Mouse (Mus musculus): ENCODE data around the gene 2810006K23Rik. TPM values are rescaled to one million over a fixed set of nuclear protein-coding genes. Genes with fewer than 3 reads are reported as not detected.
"Not testable (repeated sequence)": the region's sequence is repeated elsewhere in the genome, so short reads cannot be mapped to it uniquely, and the experiment has no call there.

The 2810006K23Rik gene
- polyA plus RNA-seq, 1 experiment from 2014 or later = 13.3 TPM

- Histone ChIP-seq H3K9me3 (replicated peaks; ENCODE audit: control insufficient read depth, low read length) (no peaks in the 10 kb centered on the region), H3K4me3 (replicated peaks; ENCODE audit: low read length) (no peak overlapping the region), H3K27ac (ENCODE audit: low read length) (peak overlapping the region; percentile 39; the same call in 1 of the 2 replicates), H3K4me2 (ENCODE audit: low read depth, low read length) (no peak overlapping the region), H3K4me1 (ENCODE audit: control insufficient read depth, insufficient read depth, low read length) (peaks cover 17% of the 10 kb centered on the region), H3K9ac (ENCODE audit: low read length) (no peak overlapping the region), H3K27me3 (ENCODE audit: control insufficient read depth, insufficient read depth, low read length) (no peaks in the 10 kb centered on the region), H3K36me3 (ENCODE audit: control insufficient read depth, insufficient read depth, low read length) (no peaks in the 10 kb centered on the region)
- WGBS = 36% methylated on average over 9 of the region's 9 CpGs
- no peak for ATAC-seq (ENCODE audit: insufficient read depth, low FRiP score)
Measured at GRCm38 (mm10) chr5:124337909-124338308, 10.0 kb downstream of the 2810006K23Rik start.

- Histone ChIP-seq H3K9me3 (replicated peaks; ENCODE audit: control insufficient read depth, low read length) (no peaks in the 10 kb centered on the region), H3K36me3 (ENCODE audit: control insufficient read depth, insufficient read depth, low read length) (no peaks in the 10 kb centered on the region), H3K4me1 (ENCODE audit: control insufficient read depth, insufficient read depth, low read length) (peaks cover 17% of the 10 kb centered on the region), H3K27me3 (ENCODE audit: control insufficient read depth, insufficient read depth, low read length) (no peaks in the 10 kb centered on the region), H3K4me3 (replicated peaks; ENCODE audit: low read length) (no peak overlapping the region), H3K27ac (ENCODE audit: low read length) (no peak overlapping the region; the same call in 1 of the 2 replicates), H3K9ac (ENCODE audit: low read length) (no peak overlapping the region), H3K4me2 (ENCODE audit: low read depth, low read length) (no peak overlapping the region)
- 90% methylated on average over 8 of the region's 8 CpGs for WGBS
- no peak for ATAC-seq (ENCODE audit: insufficient read depth, low FRiP score)
Measured at GRCm38 (mm10) chr5:124338791-124339190, 10.9 kb downstream of the 2810006K23Rik start.

DNA sequence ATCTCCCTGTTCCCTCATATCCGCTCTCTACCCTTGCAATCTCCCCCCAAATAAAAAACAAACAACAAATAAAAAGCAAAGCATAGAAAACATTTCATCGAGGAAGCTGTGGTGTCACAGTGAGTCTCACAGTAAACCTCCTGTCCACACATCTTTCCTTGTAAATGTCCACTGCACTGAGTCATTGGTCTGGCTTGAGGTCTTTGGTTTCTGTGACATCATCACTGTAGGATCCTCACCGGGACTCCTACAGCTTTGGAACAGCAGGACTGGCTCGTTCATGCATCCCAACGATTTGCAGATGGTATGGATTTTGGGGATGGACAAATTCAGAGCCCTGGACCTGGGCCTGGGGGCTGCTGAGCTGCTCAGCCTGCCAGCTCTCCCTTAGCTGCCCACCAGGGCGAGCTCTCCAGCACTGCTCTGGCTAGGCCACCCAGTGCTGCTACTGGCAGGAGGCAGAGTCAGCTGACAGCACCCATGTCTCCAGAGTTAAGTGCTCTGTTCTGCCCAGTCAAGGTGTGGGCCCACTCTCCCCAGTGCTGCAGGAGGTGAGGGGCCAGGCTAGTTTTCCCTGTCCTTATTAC is 14.0 kb downstream of the 2810006K23Rik start:
- H3K9ac ChIP-seq (ENCODE audit: low read length); H3K27me3 ChIP-seq (ENCODE audit: control insufficient read depth, insufficient read depth, low read length); H3K4me2 ChIP-seq (ENCODE audit: low read depth, low read length); H3K4me3 ChIP-seq (replicated peaks; ENCODE audit: low read length); H3K9me3 ChIP-seq (replicated peaks; ENCODE audit: control insufficient read depth, low read length); H3K27ac ChIP-seq (ENCODE audit: low read length); ATAC-seq (ENCODE audit: insufficient read depth, low FRiP score): not testable (repeated sequence)
- WGBS = 62% methylated on average over 6 of the region's 6 CpGs
- 0 out of 2 replicates have a peak, but pooled peaks cover 11% of the 10 kb centered on the region for H3K36me3 ChIP-seq (ENCODE audit: control insufficient read depth, insufficient read depth, low read length)
- H3K4me1 ChIP-seq (ENCODE audit: control insufficient read depth, insufficient read depth, low read length) = peaks cover 17% of the 10 kb centered on the region

- WGBS = 75% methylated on average over 8 of the region's 8 CpGs
- Histone ChIP-seq H3K9me3 (replicated peaks; ENCODE audit: control insufficient read depth, low read length) (no peaks in the 10 kb centered on the region), H3K36me3 (ENCODE audit: control insufficient read depth, insufficient read depth, low read length) (peaks cover 14% of the 10 kb centered on the region; the same call in 1 of the 2 replicates), H3K4me3 (replicated peaks; ENCODE audit: low read length) (no peak overlapping the region), H3K4me2 (ENCODE audit: low read depth, low read length) (no peak overlapping the region), H3K27ac (ENCODE audit: low read length) (no peak overlapping the region), H3K4me1 (ENCODE audit: control insufficient read depth, insufficient read depth, low read length) (peaks cover 12% of the 10 kb centered on the region), H3K27me3 (ENCODE audit: control insufficient read depth, insufficient read depth, low read length) (no peaks in the 10 kb centered on the region), H3K9ac (ENCODE audit: low read length) (no peak overlapping the region)
- ATAC-seq (ENCODE audit: insufficient read depth, low FRiP score) = no peak
Measured at GRCm38 (mm10) chr5:124342897-124343296, 15.0 kb downstream of the 2810006K23Rik start.

- H3K27me3 ChIP-seq (ENCODE audit: control insufficient read depth, insufficient read depth, low read length) = no peaks in the 10 kb centered on the region
- no peak for ATAC-seq (ENCODE audit: insufficient read depth, low FRiP score)
- no peak overlapping the region for H3K4me3 ChIP-seq (replicated peaks; ENCODE audit: low read length)
- H3K4me2 ChIP-seq (ENCODE audit: low read depth, low read length) = no peak overlapping the region
- no peaks in the 10 kb centered on the region for H3K9me3 ChIP-seq (replicated peaks; ENCODE audit: control insufficient read depth, low read length)
- H3K9ac ChIP-seq (ENCODE audit: low read length) = no peak overlapping the region
- peaks cover 24% of the 10 kb centered on the region; the same call in 1 of the 2 replicates for H3K36me3 ChIP-seq (ENCODE audit: control insufficient read depth, insufficient read depth, low read length)
- no peak overlapping the region for H3K27ac ChIP-seq (ENCODE audit: low read length)
- peaks cover 23% of the 10 kb centered on the region for H3K4me1 ChIP-seq (ENCODE audit: control insufficient read depth, insufficient read depth, low read length)
- 92% methylated on average over 17 of the region's 17 CpGs for WGBS
Measured at GRCm38 (mm10) chr5:124349196-124349595, 21.3 kb downstream of the 2810006K23Rik start.

DNA sequence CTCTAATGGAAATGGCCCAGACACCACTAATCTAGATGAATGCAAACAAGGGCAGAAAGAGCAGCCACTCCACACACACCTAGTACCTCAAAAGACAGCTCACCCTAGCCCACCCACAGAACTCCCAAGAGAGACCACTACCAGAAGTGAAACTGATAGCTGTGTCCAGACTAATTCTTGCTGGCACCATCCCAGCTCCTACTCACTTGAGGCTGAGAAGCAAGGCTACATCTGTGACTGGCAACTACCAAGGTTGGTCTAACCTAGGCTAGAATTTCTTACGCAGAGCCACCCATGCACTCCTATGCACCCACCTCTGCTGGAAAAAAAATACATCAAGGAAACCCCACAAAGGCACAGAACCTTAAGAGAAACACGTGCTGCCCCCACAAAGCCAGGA is 22.5 kb downstream of the 2810006K23Rik start:
- peaks cover 23% of the 10 kb centered on the region for H3K4me1 ChIP-seq (ENCODE audit: control insufficient read depth, insufficient read depth, low read length)
- no peak overlapping the region for H3K4me2 ChIP-seq (ENCODE audit: low read depth, low read length)
- H3K27ac ChIP-seq (ENCODE audit: low read length) = peak overlapping the region; percentile 97; the same call in 1 of the 2 replicates
- H3K4me3 ChIP-seq (replicated peaks; ENCODE audit: low read length) = no peak overlapping the region
- H3K9ac ChIP-seq (ENCODE audit: low read length) = peak overlapping the region; percentile 100
- 85% methylated on average over 2 of the region's 2 CpGs for WGBS
- ATAC-seq (ENCODE audit: insufficient read depth, low FRiP score) = no peak
- H3K27me3 ChIP-seq (ENCODE audit: control insufficient read depth, insufficient read depth, low read length) = no peaks in the 10 kb centered on the region
- H3K36me3 ChIP-seq (ENCODE audit: control insufficient read depth, insufficient read depth, low read length) = peaks cover 22% of the 10 kb centered on the region; the same call in 1 of the 2 replicates
- H3K9me3 ChIP-seq (replicated peaks; ENCODE audit: control insufficient read depth, low read length) = no peaks in the 10 kb centered on the region

DNA sequence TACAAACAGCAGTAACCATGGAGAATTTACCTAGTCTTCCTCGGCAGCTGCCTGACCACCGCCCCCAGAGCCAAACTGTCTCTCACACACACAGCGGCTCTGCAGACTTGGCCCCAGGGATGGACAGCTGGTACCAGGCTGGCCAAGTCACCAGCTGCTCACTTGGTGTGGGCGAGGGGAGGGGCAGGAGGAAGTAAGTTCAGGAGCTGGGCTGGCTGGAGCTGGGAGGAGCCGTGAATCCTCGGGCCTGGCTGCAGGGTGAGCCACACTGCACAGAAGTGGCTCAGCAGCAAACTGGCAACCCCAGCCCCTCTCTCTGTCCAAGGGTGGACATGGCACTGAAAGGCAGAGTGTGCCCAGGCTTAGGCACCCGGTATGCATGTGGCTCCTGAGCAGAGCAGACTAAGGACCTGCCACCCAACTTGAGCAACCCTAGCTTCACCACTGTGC is 23.2 kb downstream of the 2810006K23Rik start:
- peaks cover 22% of the 10 kb centered on the region; the same call in 1 of the 2 replicates for H3K36me3 ChIP-seq (ENCODE audit: control insufficient read depth, insufficient read depth, low read length)
- H3K9me3 ChIP-seq (replicated peaks; ENCODE audit: control insufficient read depth, low read length) = no peaks in the 10 kb centered on the region
- H3K4me3 ChIP-seq (replicated peaks; ENCODE audit: low read length) = peak overlapping the region; percentile 88
- H3K4me2 ChIP-seq (ENCODE audit: low read depth, low read length) = peak overlapping the region; percentile 93
- peak overlapping the region; percentile 100 for H3K9ac ChIP-seq (ENCODE audit: low read length)
- ATAC-seq (ENCODE audit: insufficient read depth, low FRiP score) = peak; percentile 44
- 17% methylated on average over 7 of the region's 7 CpGs for WGBS
- peak overlapping the region; percentile 97 for H3K27ac ChIP-seq (ENCODE audit: low read length)
- peaks cover 23% of the 10 kb centered on the region for H3K4me1 ChIP-seq (ENCODE audit: control insufficient read depth, insufficient read depth, low read length)
- no peaks in the 10 kb centered on the region for H3K27me3 ChIP-seq (ENCODE audit: control insufficient read depth, insufficient read depth, low read length)

DNA sequence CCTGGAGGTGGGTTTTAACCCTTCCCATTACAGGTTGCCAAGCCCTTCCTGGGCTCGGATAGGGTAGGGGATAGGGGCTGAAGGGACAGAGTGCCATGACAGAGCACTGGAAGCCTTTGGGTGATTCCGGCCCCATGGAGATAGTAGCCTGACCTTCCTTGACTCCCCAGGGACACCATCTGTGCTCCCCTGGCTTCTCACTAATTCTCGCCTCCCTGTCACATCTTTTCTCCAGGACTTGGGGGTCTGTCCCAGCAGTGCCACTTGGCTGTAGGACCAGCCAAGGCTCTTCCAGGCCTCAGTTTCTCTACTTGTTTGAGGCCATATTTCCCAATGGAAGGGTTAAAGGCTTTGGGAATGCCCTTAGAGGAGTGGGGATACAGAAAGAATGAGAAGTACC is 23.7 kb downstream of the 2810006K23Rik start:
- H3K4me3 ChIP-seq (replicated peaks; ENCODE audit: low read length) = peak overlapping the region; percentile 88
- peaks cover 17% of the 10 kb centered on the region; the same call in 1 of the 2 replicates for H3K36me3 ChIP-seq (ENCODE audit: control insufficient read depth, insufficient read depth, low read length)
- H3K27me3 ChIP-seq (ENCODE audit: control insufficient read depth, insufficient read depth, low read length) = no peaks in the 10 kb centered on the region
- no peaks in the 10 kb centered on the region for H3K9me3 ChIP-seq (replicated peaks; ENCODE audit: control insufficient read depth, low read length)
- peak overlapping the region; percentile 97 for H3K27ac ChIP-seq (ENCODE audit: low read length)
- peak overlapping the region; percentile 100 for H3K9ac ChIP-seq (ENCODE audit: low read length)
- H3K4me1 ChIP-seq (ENCODE audit: control insufficient read depth, insufficient read depth, low read length) = peaks cover 23% of the 10 kb centered on the region
- ATAC-seq (ENCODE audit: insufficient read depth, low FRiP score) = no peak
- WGBS = 47% methylated on average over 3 of the region's 3 CpGs
- peak overlapping the region; percentile 93 for H3K4me2 ChIP-seq (ENCODE audit: low read depth, low read length)

GRCm38 (mm10) chr5:124352141-124352920 is 24.4 kb downstream of the 2810006K23Rik start:
- Histone ChIP-seq H3K4me2 (ENCODE audit: low read depth, low read length) (peak overlapping the region; percentile 93), H3K27ac (ENCODE audit: low read length) (peak overlapping the region; percentile 97), H3K9me3 (replicated peaks; ENCODE audit: control insufficient read depth, low read length) (no peaks in the 10 kb centered on the region), H3K9ac (ENCODE audit: low read length) (peak overlapping the region; percentile 100), H3K4me3 (replicated peaks; ENCODE audit: low read length) (peak overlapping the region; percentile 88), H3K36me3 (ENCODE audit: control insufficient read depth, insufficient read depth, low read length) (peaks cover 12% of the 10 kb centered on the region; the same call in 1 of the 2 replicates), H3K4me1 (ENCODE audit: control insufficient read depth, insufficient read depth, low read length) (peaks cover 23% of the 10 kb centered on the region), H3K27me3 (ENCODE audit: control insufficient read depth, insufficient read depth, low read length) (no peaks in the 10 kb centered on the region)
- under 1% methylated on average over 30 of the region's 30 CpGs for WGBS
- peak; percentile 86 for ATAC-seq (ENCODE audit: insufficient read depth, low FRiP score)
